Mouse (Mus musculus): ENCODE measurements around the gene 2810021J22Rik. TPM values are rescaled to one million over a fixed set of nuclear protein-coding genes. Genes with fewer than 3 reads are reported as not detected.

The 2810021J22Rik gene
- total and polyA plus RNA-seq, 2 experiments = 1.3 to 2.6 TPM

DNA sequence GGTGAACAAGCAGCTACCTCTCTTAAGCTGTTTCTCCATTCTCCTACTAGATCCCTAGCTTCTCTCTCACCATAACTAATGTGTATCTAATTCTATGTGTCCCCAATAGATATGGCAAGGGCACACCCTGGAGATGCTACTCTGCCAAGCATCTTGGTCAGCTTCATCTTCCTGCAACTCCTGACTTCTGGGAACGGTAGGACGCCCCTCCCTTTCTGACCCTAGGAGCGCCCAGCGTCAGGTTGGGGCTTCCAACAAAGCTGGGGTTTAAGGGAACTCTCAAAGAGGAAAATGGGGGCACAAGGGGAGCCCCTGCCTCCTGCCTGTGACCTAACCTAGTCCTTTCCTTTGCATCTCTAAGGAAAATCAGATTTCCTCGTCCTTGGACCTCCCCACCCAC is 51.7 kb downstream of the 2810021J22Rik start:
- no peak overlapping the region for H3K9ac ChIP-seq (ENCODE audit: low read depth, low read length)
- no peak for DNase-seq (ENCODE audit: extremely low read depth, low read depth, low spot score)
- no peak for TF ChIP-seq CTCF (IDR thresholded peaks at IDR 0.05; ENCODE audit: low read depth, low read length)
- no peak for TF ChIP-seq POLR2A (IDR thresholded peaks at IDR 0.05; ENCODE audit: extremely low read depth, insufficient read depth, low read length)
- H3K36me3 ChIP-seq (ENCODE audit: control insufficient read depth, insufficient read depth, low read length) = no peaks in the 10 kb centered on the region
- no peaks in the 10 kb centered on the region for H3K4me1 ChIP-seq (ENCODE audit: control insufficient read depth, insufficient read depth, low read length)
- H3K27ac ChIP-seq (replicated peaks; ENCODE audit: insufficient read depth, low read depth, low read length) = no peak overlapping the region
- no peak overlapping the region for H3K4me3 ChIP-seq (ENCODE audit: insufficient read depth, low read depth, low read length)
- no peaks in the 10 kb centered on the region for H3K27me3 ChIP-seq (ENCODE audit: control insufficient read depth, insufficient read depth, low read length)
- WGBS = 70% methylated on average over 5 of the region's 5 CpGs
- no peaks in the 10 kb centered on the region for H3K79me2 ChIP-seq (ENCODE audit: control insufficient read depth, insufficient read depth, low read length)

DNA sequence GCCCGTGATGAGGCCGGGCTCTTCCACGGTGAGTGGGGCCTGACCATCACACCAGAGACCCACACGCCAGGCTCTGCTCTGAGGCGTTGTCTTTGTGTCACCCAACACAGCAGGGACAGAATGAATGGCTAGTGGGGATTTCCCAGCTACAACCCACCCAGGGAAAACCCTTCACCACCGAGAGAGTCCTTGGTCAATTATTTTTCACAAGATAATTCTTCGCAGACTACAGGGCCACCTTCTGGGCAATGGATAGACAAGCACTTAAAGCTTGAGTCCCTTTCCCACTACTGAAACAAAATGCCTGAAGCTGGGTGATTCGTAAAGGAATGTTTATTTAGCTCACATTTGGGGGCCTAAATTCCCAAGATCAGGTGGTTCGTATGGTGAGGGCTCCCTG is 55.4 kb downstream of the 2810021J22Rik start:
- H3K27ac ChIP-seq (replicated peaks; ENCODE audit: insufficient read depth, low read depth, low read length) = no peak overlapping the region
- WGBS = 83% methylated on average over 9 of the region's 9 CpGs
- H3K4me3 ChIP-seq (ENCODE audit: insufficient read depth, low read depth, low read length) = no peak overlapping the region
- no peaks in the 10 kb centered on the region for H3K79me2 ChIP-seq (ENCODE audit: control insufficient read depth, insufficient read depth, low read length)
- peaks cover 7% of the 10 kb centered on the region for H3K4me1 ChIP-seq (ENCODE audit: control insufficient read depth, insufficient read depth, low read length)
- H3K36me3 ChIP-seq (ENCODE audit: control insufficient read depth, insufficient read depth, low read length) = no peaks in the 10 kb centered on the region
- TF ChIP-seq POLR2A (IDR thresholded peaks at IDR 0.05; ENCODE audit: extremely low read depth, insufficient read depth, low read length) = no peak
- no peak for TF ChIP-seq CTCF (IDR thresholded peaks at IDR 0.05; ENCODE audit: low read depth, low read length)
- no peaks in the 10 kb centered on the region for H3K27me3 ChIP-seq (ENCODE audit: control insufficient read depth, insufficient read depth, low read length)
- DNase-seq (ENCODE audit: extremely low read depth, low read depth, low spot score) = no peak
- H3K9ac ChIP-seq (ENCODE audit: low read depth, low read length) = no peak overlapping the region

- DNase-seq (ENCODE audit: extremely low read depth, low read depth, low spot score) = peak; percentile 97
- H3K4me1 ChIP-seq (ENCODE audit: control insufficient read depth, insufficient read depth, low read length) = peaks cover 8% of the 10 kb centered on the region
- H3K36me3 ChIP-seq (ENCODE audit: control insufficient read depth, insufficient read depth, low read length) = no peaks in the 10 kb centered on the region
- WGBS = 10% methylated on average over 2 of the region's 3 CpGs
- H3K79me2 ChIP-seq (ENCODE audit: control insufficient read depth, insufficient read depth, low read length) = no peaks in the 10 kb centered on the region
- H3K9ac ChIP-seq (ENCODE audit: low read depth, low read length) = no peak overlapping the region
- peak overlapping the region; percentile 82 for H3K27ac ChIP-seq (replicated peaks; ENCODE audit: insufficient read depth, low read depth, low read length)
- H3K27me3 ChIP-seq (ENCODE audit: control insufficient read depth, insufficient read depth, low read length) = no peaks in the 10 kb centered on the region
- TF ChIP-seq CTCF (IDR thresholded peaks at IDR 0.05; ENCODE audit: low read depth, low read length) (no peak), POLR2A (IDR thresholded peaks at IDR 0.05; ENCODE audit: extremely low read depth, insufficient read depth, low read length) (no peak)
- H3K4me3 ChIP-seq (ENCODE audit: insufficient read depth, low read depth, low read length) = no peak overlapping the region
Measured at GRCm38 (mm10) chr11:58926651-58927050, 59.6 kb downstream of the 2810021J22Rik start.

DNA sequence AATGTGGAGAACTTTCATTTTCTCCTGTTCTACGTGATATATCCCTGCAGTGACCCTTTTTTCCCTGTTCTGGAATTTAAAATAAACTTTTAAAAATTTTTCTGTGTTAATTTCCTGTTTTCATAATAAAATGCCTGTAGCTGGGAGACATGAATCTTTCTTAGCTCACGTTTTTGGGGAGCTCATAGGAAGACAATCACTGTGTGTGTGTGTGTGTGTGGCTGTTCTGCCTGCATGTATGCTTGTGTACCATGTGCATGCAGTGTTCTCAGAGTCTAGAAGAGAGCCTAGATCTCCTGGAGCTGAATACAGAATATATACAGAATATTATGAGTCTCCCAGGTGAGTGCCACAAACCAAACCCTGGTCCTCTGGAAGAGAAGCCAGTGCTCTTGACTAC is 60.0 kb downstream of the 2810021J22Rik start:
- no peaks in the 10 kb centered on the region for H3K27me3 ChIP-seq (ENCODE audit: control insufficient read depth, insufficient read depth, low read length)
- WGBS = 14% methylated on average over 2 of the region's 2 CpGs
- DNase-seq (ENCODE audit: extremely low read depth, low read depth, low spot score) = no peak
- H3K4me3 ChIP-seq (ENCODE audit: insufficient read depth, low read depth, low read length) = no peak overlapping the region
- peaks cover 2% of the 10 kb centered on the region; the same call in 1 of the 2 replicates for H3K36me3 ChIP-seq (ENCODE audit: control insufficient read depth, insufficient read depth, low read length)
- H3K27ac ChIP-seq (replicated peaks; ENCODE audit: insufficient read depth, low read depth, low read length) = peak overlapping the region; percentile 80
- H3K4me1 ChIP-seq (ENCODE audit: control insufficient read depth, insufficient read depth, low read length) = peaks cover 8% of the 10 kb centered on the region
- TF ChIP-seq CTCF (IDR thresholded peaks at IDR 0.05; ENCODE audit: low read depth, low read length) = no peak
- TF ChIP-seq POLR2A (IDR thresholded peaks at IDR 0.05; ENCODE audit: extremely low read depth, insufficient read depth, low read length) = no peak
- H3K79me2 ChIP-seq (ENCODE audit: control insufficient read depth, insufficient read depth, low read length) = no peaks in the 10 kb centered on the region
- no peak overlapping the region for H3K9ac ChIP-seq (ENCODE audit: low read depth, low read length)

GRCm38 (mm10) chr11:58927790-58928651 is 61.0 kb downstream of the 2810021J22Rik start:
- DNase-seq (ENCODE audit: extremely low read depth, low read depth, low spot score) = peak; percentile 89
- H3K79me2 ChIP-seq (ENCODE audit: control insufficient read depth, insufficient read depth, low read length) = no peaks in the 10 kb centered on the region
- H3K36me3 ChIP-seq (ENCODE audit: control insufficient read depth, insufficient read depth, low read length) = peaks cover 6% of the 10 kb centered on the region; the same call in 1 of the 2 replicates
- TF ChIP-seq POLR2A (IDR thresholded peaks at IDR 0.05; ENCODE audit: extremely low read depth, insufficient read depth, low read length) (no peak), CTCF (IDR thresholded peaks at IDR 0.05; ENCODE audit: low read depth, low read length) (peak; percentile 79)
- H3K9ac ChIP-seq (ENCODE audit: low read depth, low read length) = peak overlapping the region; percentile 60
- no peaks in the 10 kb centered on the region for H3K27me3 ChIP-seq (ENCODE audit: control insufficient read depth, insufficient read depth, low read length)
- H3K4me1 ChIP-seq (ENCODE audit: control insufficient read depth, insufficient read depth, low read length) = peaks cover 8% of the 10 kb centered on the region
- 11% methylated on average over 20 of the region's 20 CpGs for WGBS
- peak overlapping the region; percentile 83 for H3K27ac ChIP-seq (replicated peaks; ENCODE audit: insufficient read depth, low read depth, low read length)
- H3K4me3 ChIP-seq (ENCODE audit: insufficient read depth, low read depth, low read length) = peak overlapping the region; percentile 8

GRCm38 (mm10) chr11:58929055-58929454 is 62.0 kb downstream of the 2810021J22Rik start:
- no peak overlapping the region for H3K27ac ChIP-seq (replicated peaks; ENCODE audit: insufficient read depth, low read depth, low read length)
- 59% methylated on average over 4 of the region's 4 CpGs for WGBS

More at GRCm38 (mm10) chr11:58929055-58929454, 62.0 kb downstream of the 2810021J22Rik start:
- Histone ChIP-seq H3K9ac (ENCODE audit: low read depth, low read length) (no peak overlapping the region), H3K36me3 (ENCODE audit: control insufficient read depth, insufficient read depth, low read length) (peaks cover 6% of the 10 kb centered on the region; the same call in 1 of the 2 replicates), H3K4me1 (ENCODE audit: control insufficient read depth, insufficient read depth, low read length) (peaks cover 8% of the 10 kb centered on the region), H3K27me3 (ENCODE audit: control insufficient read depth, insufficient read depth, low read length) (no peaks in the 10 kb centered on the region), H3K4me3 (ENCODE audit: insufficient read depth, low read depth, low read length) (no peak overlapping the region), H3K79me2 (ENCODE audit: control insufficient read depth, insufficient read depth, low read length) (no peaks in the 10 kb centered on the region)
- no peak for TF ChIP-seq POLR2A (IDR thresholded peaks at IDR 0.05; ENCODE audit: extremely low read depth, insufficient read depth, low read length)
- TF ChIP-seq CTCF (IDR thresholded peaks at IDR 0.05; ENCODE audit: low read depth, low read length) = no peak
- DNase-seq (ENCODE audit: extremely low read depth, low read depth, low spot score) = no peak

All from liver, adult 2 months (tissue).